Mouse (Mus musculus): Measurements from ENCODE around the gene Clip4. TPM values are rescaled to one million over a fixed set of nuclear protein-coding genes. Genes with fewer than 3 reads are reported as not detected.

The Clip4 gene
- polyA plus RNA-seq, 1 experiment from 2014 or later, result 6.0 TPM

GRCm38 (mm10) chr17:71875492-71875891, 107.2 kb downstream of the Clip4 start:
- Histone ChIP-seq H3K4me1 (no peaks in the 10 kb centered on the region), H3K4me2 (replicated peaks) (no peak overlapping the region), H3K36me3 (no peaks in the 10 kb centered on the region), H3K4me3 (no peak overlapping the region), H3K9me3 (no peaks in the 10 kb centered on the region), H3K9ac (no peak overlapping the region), H3K27ac (no peak overlapping the region), H3K27me3 (no peaks in the 10 kb centered on the region)
- 80% methylated on average over 7 of the region's 7 CpGs for WGBS
- no peak for ATAC-seq (ENCODE audit: low FRiP score, low read depth)

GRCm38 (mm10) chr17:71881369-71881768, 113.1 kb downstream of the Clip4 start:
- H3K27ac ChIP-seq, result no peak overlapping the region
- no peaks in the 10 kb centered on the region for H3K4me1 ChIP-seq
- H3K9ac ChIP-seq, result no peak overlapping the region
- no peak overlapping the region for H3K4me2 ChIP-seq (replicated peaks)
- 62% methylated on average over 6 of the region's 6 CpGs for WGBS
- H3K9me3 ChIP-seq, result peaks cover 6% of the 10 kb centered on the region; the same call in 1 of the 2 replicates
- ATAC-seq (ENCODE audit: low FRiP score, low read depth), result no peak
- H3K36me3 ChIP-seq, result no peaks in the 10 kb centered on the region
- no peaks in the 10 kb centered on the region for H3K27me3 ChIP-seq
- no peak overlapping the region for H3K4me3 ChIP-seq

GRCm38 (mm10) chr17:71909107-71909506, 140.8 kb downstream of the Clip4 start:
- no peaks in the 10 kb centered on the region for H3K9me3 ChIP-seq
- H3K4me3 ChIP-seq, result no peak overlapping the region
- ATAC-seq (ENCODE audit: low FRiP score, low read depth), result no peak
- WGBS, result 44% methylated on average over 3 of the region's 3 CpGs
- no peak overlapping the region for H3K9ac ChIP-seq
- H3K27ac ChIP-seq, result no peak overlapping the region
- no peaks in the 10 kb centered on the region for H3K36me3 ChIP-seq
- no peak overlapping the region for H3K4me2 ChIP-seq (replicated peaks)
- H3K27me3 ChIP-seq, result peaks cover 19% of the 10 kb centered on the region
- H3K4me1 ChIP-seq, result no peaks in the 10 kb centered on the region

- Histone ChIP-seq H3K4me3 (no peak overlapping the region), H3K36me3 (no peaks in the 10 kb centered on the region), H3K9ac (no peak overlapping the region), H3K9me3 (no peaks in the 10 kb centered on the region), H3K27ac (no peak overlapping the region), H3K4me1 (0 out of 2 replicates have a peak, but pooled peaks cover 4% of the 10 kb centered on the region), H3K4me2 (replicated peaks) (no peak overlapping the region), H3K27me3 (peaks cover 11% of the 10 kb centered on the region)
- WGBS, result 61% methylated on average over 3 of the region's 3 CpGs
- no peak for ATAC-seq (ENCODE audit: low FRiP score, low read depth)
Measured at GRCm38 (mm10) chr17:71913188-71913587, 144.9 kb downstream of the Clip4 start.

Other genes with a start within 250 kb of the Clip4 start
- 45.6 and 46.6 TPM in 2 replicates for gene Ndc80, start 241.6 kb upstream of the Clip4 start, polyA plus RNA-seq (2015; fragmentation: Nextera tagmentation; extraction: Ambion mirVana)
- gene Spdya, start 216.4 kb upstream of the Clip4 start, polyA plus RNA-seq (2015; fragmentation: Nextera tagmentation; extraction: Ambion mirVana), result 1.4 and 1.5 TPM in 2 replicates
- 75.9 and 82.1 TPM in 2 replicates for gene Wdr43, start 152.6 kb upstream of the Clip4 start, polyA plus RNA-seq (2015; fragmentation: Nextera tagmentation; extraction: Ambion mirVana)
- 0.06 TPM in 1 of 2 replicates, not detected in the other for gene Togaram2, start 95.2 kb upstream of the Clip4 start, polyA plus RNA-seq (2015; fragmentation: Nextera tagmentation; extraction: Ambion mirVana)
- not detected in 2 replicates for gene Pcare, start 15.6 kb upstream of the Clip4 start, polyA plus RNA-seq (2015; fragmentation: Nextera tagmentation; extraction: Ambion mirVana)

Data from limb, embryonic 13.5 days (tissue).